ENCODE assay signal across 8 mouse cellular contexts in the genomic region with DNA sequence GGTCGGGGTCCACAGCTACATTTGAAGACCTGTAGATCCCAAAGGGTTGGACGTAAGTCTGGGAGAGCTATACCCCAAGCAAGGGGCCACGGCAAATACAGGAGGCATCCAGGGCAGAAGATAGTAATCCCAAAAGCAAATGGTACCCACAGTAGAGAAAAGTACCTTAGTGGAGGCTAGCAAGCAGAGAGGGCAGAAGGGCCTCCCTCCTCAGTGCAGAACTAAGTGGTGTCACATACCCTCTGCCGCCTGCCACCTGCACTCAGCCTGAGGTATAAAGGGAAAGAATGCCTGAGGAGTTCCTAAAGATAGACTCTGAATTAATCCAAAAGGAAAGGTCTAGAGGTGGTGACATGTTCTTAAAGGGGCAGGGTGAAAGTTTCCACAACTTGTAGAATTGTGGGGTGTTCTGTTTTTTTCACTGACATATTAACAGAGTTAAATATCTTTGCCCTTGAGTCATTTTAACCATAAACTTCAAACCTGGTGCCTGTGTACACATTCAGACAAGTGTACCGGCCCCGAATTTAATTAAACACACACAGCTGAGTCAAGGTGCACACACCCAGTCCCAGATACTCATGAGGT. TPM values are rescaled to one million over a fixed set of nuclear protein-coding genes. Genes with fewer than 3 reads are reported as not detected.
DNase-seq lines count a peak whose midpoint lies in the region; ATAC-seq and TF ChIP-seq lines count a peak whose summit lies in the region.

No protein-coding gene starts in this region.

- no peak for ATAC-seq in lung, embryonic 14.5 days (ENCODE audit: insufficient read depth)
- no peak for ATAC-seq in liver, embryonic 14.5 days (ENCODE audit: insufficient read depth)
- peak; percentile 33; the same call in 1 of the 2 replicates for ATAC-seq in stomach, postnatal 0 days (ENCODE audit: low FRiP score, low TSS enrichment)

- TF ChIP-seq EP300 in liver, embryonic 14.5 days (IDR thresholded peaks at IDR 0.05; ENCODE audit: low read depth), result no peak
- no peak for TF ChIP-seq EP300 in stomach, postnatal 0 days (optimal IDR thresholded peaks at IDR 0.05)

- no peak for TF ChIP-seq CTCF in lung, embryonic 14.5 days (IDR thresholded peaks at IDR 0.05; ENCODE audit: low read depth)
- no peak for TF ChIP-seq CTCF in liver, embryonic 14.5 days (IDR thresholded peaks at IDR 0.05; ENCODE audit: low read depth)
- TF ChIP-seq CTCF in stomach, postnatal 0 days (IDR thresholded peaks at IDR 0.05; ENCODE audit: low read depth), result no peak

- H3K9me3 ChIP-seq in lung, embryonic 14.5 days (ENCODE audit: low read depth, low read length), result no peaks in the 10 kb centered on the region
- no peaks in the 10 kb centered on the region for H3K9me3 ChIP-seq in liver, embryonic 14.5 days (ENCODE audit: control insufficient read depth, low read length)
- no peaks in the 10 kb centered on the region for H3K9me3 ChIP-seq in stomach, postnatal 0 days (ENCODE audit: control insufficient read depth, low read length)

- H3K4me2 ChIP-seq in lung, embryonic 14.5 days, result peak overlapping the region; percentile 62
- H3K4me2 ChIP-seq in liver, embryonic 14.5 days (ENCODE audit: low read depth), result no peak overlapping the region
- H3K4me2 ChIP-seq in stomach, postnatal 0 days (replicated peaks; ENCODE audit: low read depth), result peak overlapping the region; percentile 9; the same call in 1 of the 2 replicates

- 59% methylated on average over 6 of the region's 6 CpGs for WGBS in lung, embryonic 14.5 days
- 76% methylated on average over 6 of the region's 6 CpGs for WGBS in liver, embryonic 14.5 days (ENCODE audit: insufficient replicate concordance)
- WGBS in stomach, postnatal 0 days, result 50% methylated on average over 6 of the region's 6 CpGs

- no peak overlapping the region for H3K4me3 ChIP-seq in lung, embryonic 14.5 days (ENCODE audit: low read depth, low read length)
- H3K4me3 ChIP-seq in liver, embryonic 14.5 days (ENCODE audit: insufficient read depth in 1 of 2, low read depth in 2 of 2, low read length in 2 of 2), result no peak overlapping the region
- H3K4me3 ChIP-seq in stomach, postnatal 0 days (ENCODE audit: low read depth, low read length), result no peak overlapping the region

- H3K9ac ChIP-seq in lung, embryonic 14.5 days, result peak overlapping the region; percentile 56; the same call in 1 of the 2 replicates
- no peak overlapping the region for H3K9ac ChIP-seq in liver, embryonic 14.5 days (replicated peaks)
- peak overlapping the region; percentile 35; the same call in 1 of the 2 replicates for H3K9ac ChIP-seq in stomach, postnatal 0 days (ENCODE audit: low read length)

- peak overlapping the region; percentile 100 for H3K27ac ChIP-seq in lung, embryonic 14.5 days (ENCODE audit: low read depth)
- peak overlapping the region; percentile 73 for H3K27ac ChIP-seq in liver, embryonic 14.5 days
- peak overlapping the region; percentile 97 for H3K27ac ChIP-seq in stomach, postnatal 0 days (replicated peaks)

- peak; percentile 39 for DNase-seq in lung, embryonic 14.5 days
- DNase-seq in lung, postnatal 25 days (ENCODE audit: low spot score), result no peak
- peak; percentile 26 to 48 for DNase-seq in heart, postnatal 14 days
- DNase-seq in liver, embryonic 14.5 days (ENCODE audit: low read depth in 3 of 3, low spot score in 3 of 3), result no peak
- DNase-seq in stomach, postnatal 0 days (ENCODE audit: low spot score), result peak; percentile 36
- DNase-seq in B cell, adult 2 months, result no peak
- no peak for DNase-seq in left cerebral cortex, adult 18-20 months (ENCODE audit: low spot score in 2 of 2)
- DNase-seq in layer of hippocampus, adult 9-11 months, result no peak

- H3K4me1 ChIP-seq in lung, embryonic 14.5 days (ENCODE audit: insufficient read depth), result peaks cover 32% of the 10 kb centered on the region
- peaks cover 10 to 14% of the 10 kb centered on the region in 2 experiments for H3K4me1 ChIP-seq in liver, embryonic 14.5 days (replicated peaks; ENCODE audit: control insufficient read depth in 2 of 2, insufficient read depth in 2 of 2, low read length in 1 of 2)
- H3K4me1 ChIP-seq in stomach, postnatal 0 days (replicated peaks; ENCODE audit: control insufficient read depth, insufficient read depth), result peaks cover 11% of the 10 kb centered on the region; the same call in 1 of the 2 replicates

- H3K27me3 ChIP-seq in lung, embryonic 14.5 days (ENCODE audit: insufficient read depth, low read length), result no peaks in the 10 kb centered on the region
- no peaks in the 10 kb centered on the region for H3K27me3 ChIP-seq in liver, embryonic 14.5 days (ENCODE audit: control insufficient read depth, insufficient read depth, low read length)
- H3K27me3 ChIP-seq in stomach, postnatal 0 days (ENCODE audit: control insufficient read depth, insufficient read depth, low read length), result no peaks in the 10 kb centered on the region

- intact Hi-C loops in heart, postnatal 14 days (cut with DNase I), result loop anchor here (2.0 kb wide), 1 partner anchor 22 kb away; a partner anchor contains a TSS

- no peaks in the 10 kb centered on the region for H3K36me3 ChIP-seq in lung, embryonic 14.5 days (ENCODE audit: insufficient read depth)
- H3K36me3 ChIP-seq in liver, embryonic 14.5 days (replicated peaks; ENCODE audit: control insufficient read depth, insufficient read depth, low read depth), result no peaks in the 10 kb centered on the region
- no peaks in the 10 kb centered on the region for H3K36me3 ChIP-seq in stomach, postnatal 0 days (ENCODE audit: control insufficient read depth, insufficient read depth, low read length)

RNA-seq across cellular contexts. Expression of a gene that starts 21.0 kb away (rescaled TPM):
- polyA plus RNA-seq in lung, embryonic 14.5 days (2014; fragmentation: Nextera tagmentation; extraction: Ambion mirVana), result 802 and 805 TPM in 2 replicates
- 100 to 1,000 TPM; 405 to 416 TPM for total RNA-seq in heart, postnatal 14 days (2021)
- polyA plus RNA-seq in liver, embryonic 14.5 days (2012; rRNA removed), result 63.8 and 87.8 TPM in 2 replicates
- polyA plus RNA-seq in liver, embryonic 14.5 days (2014; fragmentation: Nextera tagmentation; extraction: Ambion mirVana), result 86.9 and 98.6 TPM in 2 replicates
- polyA plus RNA-seq in stomach, postnatal 0 days (2015; fragmentation: Nextera tagmentation; extraction: Ambion mirVana), result 175 and 195 TPM in 2 replicates
- 100 to 1,000 TPM; 289 to 298 TPM for total RNA-seq in left cerebral cortex, adult 18-20 months (2021)

Comparison
In these comparisons a context has a peak if more than half of its experiments do, and no peak if none do; other contexts are left out.
1. DNase-seq: peak in lung, embryonic 14.5 days (single experiment), heart, postnatal 14 days (2 of 2) and stomach, postnatal 0 days (single experiment); none in lung, postnatal 25 days (single experiment), liver, embryonic 14.5 days (0 of 3), B cell, adult 2 months (0 of 2), left cerebral cortex, adult 18-20 months (0 of 2) and layer of hippocampus, adult 9-11 months (single experiment).
2. Peak in every context shown above with its lines, with median percentiles within 50 percentile points of each other: H3K27ac ChIP-seq.